Mouse (Mus musculus) thymus, adult 2 months (tissue): ENCODE measurements around the gene Irx3.

Experiments
- CTCF ChIP-seq: fragments of 200-500 bp; IDR thresholded peaks from 2 replicates; pipeline ENCODE4 v1.5.1; 2012; ENCODE audit warnings: mild to moderate bottlenecking, control low read depth, low read length, moderate library complexity, borderline replicate concordance; ENCODE audit not compliant: control insufficient read depth, poor library complexity, insufficient read depth; ENCODE audit errors: extremely low read depth
- POLR2A ChIP-seq: fragments of 200-500 bp; IDR thresholded peaks from 2 replicates; pipeline ENCODE4 v1.6.1; 2012; ENCODE audit warnings: mild to moderate bottlenecking, low read length, control low read depth, moderate library complexity; ENCODE audit not compliant: control insufficient read depth, poor library complexity, insufficient read depth; ENCODE audit errors: extremely low read depth

DNA sequence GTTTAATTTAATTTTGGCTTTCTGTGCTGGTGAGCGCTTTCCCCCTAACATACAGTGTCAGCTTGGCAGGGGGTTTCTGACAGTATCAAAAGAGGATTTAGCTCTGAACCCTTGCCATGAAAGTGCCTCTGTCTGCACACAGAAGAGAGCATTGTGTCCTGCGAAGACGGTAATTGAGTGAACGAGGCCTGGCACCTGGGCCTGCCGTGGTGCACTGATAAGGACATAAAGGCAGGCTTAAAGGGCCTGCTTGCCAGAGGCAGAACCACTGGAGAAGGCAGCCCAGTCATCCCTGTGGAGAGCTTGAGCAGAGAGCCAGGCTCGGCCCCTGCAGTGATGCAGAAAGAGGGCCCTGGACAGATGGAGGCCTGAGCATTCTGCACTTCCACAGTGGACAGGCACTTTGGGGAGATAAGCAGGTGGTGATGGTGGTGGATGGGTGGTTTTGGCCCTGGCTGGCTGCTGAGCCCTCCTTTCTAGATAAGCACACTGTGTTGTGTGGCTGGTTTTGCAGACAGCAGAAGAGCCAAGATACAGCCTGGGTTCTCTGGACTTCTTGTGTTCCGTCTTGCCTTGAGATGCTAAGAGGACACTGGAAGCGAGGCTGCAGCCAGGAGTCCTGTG, 36.3 kb downstream of the Irx3 start:
- TF ChIP-seq POLR2A (no peak), CTCF (no peak)
